Mouse (Mus musculus) erythroblast, embryonic 14.5 days (primary cell): Measurements from ENCODE around the gene Rpia. TPM values are rescaled to one million over a fixed set of nuclear protein-coding genes. Genes with fewer than 3 reads are reported as not detected.
"Not testable (repeated sequence)": the region's sequence is repeated elsewhere in the genome, so short reads cannot be mapped to it uniquely, and the experiment has no call there.

ENCODE experiments used
- H3K27me3 ChIP-seq: 2 replicates; pipeline ENCODE4 v1.6.1; 2012; ENCODE audit warnings: inconsistent platforms; ENCODE audit not compliant: control insufficient read depth
- H3K36me3 ChIP-seq: 2 replicates; pipeline ENCODE4 v1.6.1; 2012; ENCODE audit warnings: mild to moderate bottlenecking, inconsistent platforms; ENCODE audit not compliant: control insufficient read depth
- H3K4me1 ChIP-seq: 2 replicates; pipeline ENCODE4 v1.6.1; 2012; ENCODE audit warnings: inconsistent platforms; ENCODE audit not compliant: control insufficient read depth
- H3K4me3 ChIP-seq: replicated peaks from 2 replicates; pipeline ENCODE3; 2012; ENCODE audit warnings: moderate library complexity, mild to moderate bottlenecking, inconsistent platforms
- H3K9me3 ChIP-seq: 2 replicates; pipeline ENCODE4 v1.6.1; 2012; ENCODE audit warnings: low read length, inconsistent platforms, mixed read lengths; ENCODE audit not compliant: control insufficient read depth
- GATA1 ChIP-seq: IDR thresholded peaks from 2 replicates; pipeline ENCODE4 v1.6.1; 2012; ENCODE audit warnings: low read length, inconsistent platforms, mixed read lengths
- TAL1 ChIP-seq: IDR thresholded peaks from 3 replicates; pipeline ENCODE4 v1.6.1; 2012; ENCODE audit warnings: low read length, inconsistent platforms, mixed read lengths
- polyA plus RNA-seq: library from polyadenylated mRNA; stranded (reverse); fragments of >175 nt; gene quantifications from 2 replicates; pipeline ENCODE4 v1.2.3, GENCODE M21; 2012

Rpia gene
- 1.7 and 3.0 TPM in 2 replicates for polyA plus RNA-seq

GRCm38 (mm10) chr6:70791824-70792535 is at the start of gene Rpia:
Rpia (minus strand) TSS chr6:70792232.
- peaks cover 31% of the 10 kb centered on the region for H3K36me3 ChIP-seq
- peaks cover 84% of the 10 kb centered on the region for H3K4me1 ChIP-seq
- no peaks in the 10 kb centered on the region for H3K9me3 ChIP-seq
- H3K4me3 ChIP-seq = peak within 1 kb of the TSS; percentile 79
- TF ChIP-seq GATA1 = no peak
- no peak for TF ChIP-seq TAL1
- no peaks in the 10 kb centered on the region for H3K27me3 ChIP-seq

- TF ChIP-seq GATA1 = no peak
- no peak for TF ChIP-seq TAL1
- H3K9me3 ChIP-seq = no peaks in the 10 kb centered on the region
- H3K36me3 ChIP-seq = no peaks in the 10 kb centered on the region
- peaks cover 21% of the 10 kb centered on the region for H3K4me1 ChIP-seq
- no peak overlapping the region for H3K4me3 ChIP-seq
- no peaks in the 10 kb centered on the region for H3K27me3 ChIP-seq
Measured at GRCm38 (mm10) chr6:70840281-70840680, 48.2 kb upstream of the Rpia start.

DNA sequence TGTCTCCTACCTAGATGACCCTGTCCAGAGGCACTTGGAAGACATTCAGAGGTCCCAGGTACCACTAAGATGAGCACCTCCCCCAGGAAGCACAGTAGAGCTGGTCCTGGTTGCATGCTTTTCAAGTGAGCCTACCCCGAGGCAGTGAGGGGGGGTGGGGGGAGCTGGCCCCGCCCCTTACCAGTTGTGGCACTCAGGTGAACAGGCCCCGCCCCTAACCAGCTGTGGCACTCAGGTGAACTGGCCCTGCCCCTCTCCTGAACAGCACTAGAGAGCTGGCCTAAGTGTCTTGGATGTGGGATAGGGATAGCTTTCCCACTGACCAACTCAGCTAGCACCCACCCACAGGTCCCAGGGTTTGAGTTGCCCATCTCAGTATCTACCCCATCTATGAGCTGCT is 46.5 kb upstream of the Rpia start:
- Histone ChIP-seq H3K4me1 (peaks cover 12% of the 10 kb centered on the region), H3K9me3 (no peaks in the 10 kb centered on the region), H3K36me3 (no peaks in the 10 kb centered on the region), H3K27me3 (peaks cover 3% of the 10 kb centered on the region; the same call in 1 of the 2 replicates), H3K4me3 (no peak overlapping the region)
- TF ChIP-seq GATA1 (no peak), TAL1 (no peak)

DNA sequence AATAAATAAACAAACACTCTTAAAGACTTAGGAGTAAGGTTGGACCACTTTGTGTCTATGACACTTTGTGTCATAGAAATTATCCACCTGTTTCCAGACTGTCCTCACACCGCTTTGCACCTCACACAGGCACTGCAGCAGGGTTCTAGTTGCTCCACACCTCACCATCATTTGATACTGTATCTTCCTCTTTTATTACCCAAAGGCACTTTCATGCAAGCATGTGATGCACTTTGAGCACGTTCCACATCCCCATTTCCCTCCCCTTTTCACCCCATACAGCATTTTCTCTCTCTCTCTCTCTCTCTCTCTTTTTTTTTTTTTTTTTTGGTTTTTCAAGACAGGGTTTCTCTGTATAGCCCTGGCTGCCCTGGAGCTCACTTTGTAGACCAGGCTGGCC is 45.3 kb upstream of the Rpia start:
- no peaks in the 10 kb centered on the region for H3K36me3 ChIP-seq
- no peaks in the 10 kb centered on the region for H3K9me3 ChIP-seq
- no peak overlapping the region for H3K4me3 ChIP-seq
- no peak for TF ChIP-seq TAL1
- peaks cover 3% of the 10 kb centered on the region; the same call in 1 of the 2 replicates for H3K4me1 ChIP-seq
- peaks cover 3% of the 10 kb centered on the region; the same call in 1 of the 2 replicates for H3K27me3 ChIP-seq

DNA sequence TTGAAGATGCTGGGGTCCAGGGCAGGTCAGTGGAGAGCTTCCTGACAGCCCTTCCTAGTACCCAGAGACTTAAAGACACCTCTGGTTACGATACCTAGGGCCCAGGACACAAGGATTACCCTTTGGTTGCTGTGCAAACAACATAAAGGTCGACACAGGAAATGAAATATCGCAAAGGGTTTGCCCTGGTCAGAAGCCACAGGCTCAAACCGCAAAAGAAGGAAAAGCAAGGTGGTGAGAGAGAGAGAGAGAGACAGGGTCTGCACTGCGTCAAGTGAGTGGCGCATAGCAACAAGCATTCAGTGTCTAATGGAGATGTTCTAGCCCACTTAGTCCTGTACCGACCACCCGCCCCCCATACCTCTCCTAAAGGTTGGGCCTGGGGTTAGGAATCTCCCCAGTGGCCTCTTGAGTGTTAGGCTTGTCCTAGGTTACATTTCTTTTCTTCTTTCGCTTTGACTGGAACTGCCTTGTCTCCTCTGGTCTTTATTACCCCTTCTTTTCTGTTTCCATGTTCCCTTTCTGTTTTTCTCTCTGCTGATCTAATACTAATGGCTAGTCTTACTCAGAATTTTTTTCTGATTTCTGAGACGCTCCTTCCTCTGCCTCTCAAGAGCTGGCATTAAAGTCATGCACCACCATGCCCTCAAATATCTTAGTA is 39.3 kb upstream of the Rpia start:
- peaks cover 2% of the 10 kb centered on the region for H3K4me1 ChIP-seq
- H3K9me3 ChIP-seq = no peaks in the 10 kb centered on the region; the same call in 1 of the 2 replicates
- H3K4me3 ChIP-seq = no peak overlapping the region
- H3K27me3 ChIP-seq = peaks cover 3% of the 10 kb centered on the region; the same call in 1 of the 2 replicates
- no peaks in the 10 kb centered on the region for H3K36me3 ChIP-seq
- TF ChIP-seq TAL1 = no peak
- no peak for TF ChIP-seq GATA1

DNA sequence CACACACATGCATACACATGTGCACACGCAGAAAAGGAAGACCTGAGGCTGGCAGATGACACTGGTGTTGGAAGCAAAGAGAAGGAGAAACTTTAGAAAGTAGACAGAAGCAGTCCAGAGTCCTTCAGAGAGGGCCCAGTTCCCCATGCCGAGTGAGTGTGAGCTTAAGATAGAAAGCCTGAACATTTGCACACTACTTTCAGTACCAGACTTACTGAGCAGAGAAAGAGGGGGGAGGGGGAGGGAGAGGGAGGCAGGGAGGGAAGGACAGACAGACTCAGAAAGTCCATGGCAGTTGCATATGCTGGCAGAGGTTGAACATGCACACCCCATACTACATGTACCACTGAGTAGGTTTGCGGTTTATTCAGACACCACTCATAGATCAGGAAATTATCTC is 38.5 kb upstream of the Rpia start:
- TF ChIP-seq GATA1 = no peak
- no peak for TF ChIP-seq TAL1

DNA sequence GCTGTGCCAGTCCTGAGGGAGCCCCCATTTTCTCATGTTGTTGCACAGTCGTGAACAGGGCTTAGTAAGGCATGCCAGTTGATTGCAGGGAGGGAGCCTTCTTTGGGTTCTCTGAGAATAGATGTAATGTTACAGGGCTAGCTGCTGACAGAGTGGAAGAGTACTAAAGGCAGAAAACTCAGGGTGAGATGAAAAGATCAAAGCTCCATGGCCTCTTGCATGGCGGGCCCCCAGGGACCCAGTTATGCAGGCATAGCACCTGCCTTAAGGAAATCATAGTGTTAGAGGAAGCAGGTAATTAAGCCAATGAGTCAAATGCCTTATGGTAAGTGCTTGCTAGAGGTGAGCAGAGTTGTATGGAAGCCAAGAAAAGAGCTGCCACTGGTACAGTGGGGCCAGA is 37.4 kb upstream of the Rpia start:
- Histone ChIP-seq H3K9me3 (no peaks in the 10 kb centered on the region; the same call in 1 of the 2 replicates), H3K27me3 (peaks cover 3% of the 10 kb centered on the region; the same call in 1 of the 2 replicates), H3K4me1 (peaks cover 12% of the 10 kb centered on the region), H3K36me3 (no peaks in the 10 kb centered on the region), H3K4me3 (no peak overlapping the region)
- TF ChIP-seq GATA1 = no peak
- no peak for TF ChIP-seq TAL1

More for the DNA sequence above, 38.5 kb upstream of the Rpia start:
- Histone ChIP-seq H3K36me3 (no peaks in the 10 kb centered on the region), H3K27me3 (peaks cover 3% of the 10 kb centered on the region; the same call in 1 of the 2 replicates), H3K9me3 (no peaks in the 10 kb centered on the region; the same call in 1 of the 2 replicates), H3K4me1 (peaks cover 3% of the 10 kb centered on the region), H3K4me3 (no peak overlapping the region)

DNA sequence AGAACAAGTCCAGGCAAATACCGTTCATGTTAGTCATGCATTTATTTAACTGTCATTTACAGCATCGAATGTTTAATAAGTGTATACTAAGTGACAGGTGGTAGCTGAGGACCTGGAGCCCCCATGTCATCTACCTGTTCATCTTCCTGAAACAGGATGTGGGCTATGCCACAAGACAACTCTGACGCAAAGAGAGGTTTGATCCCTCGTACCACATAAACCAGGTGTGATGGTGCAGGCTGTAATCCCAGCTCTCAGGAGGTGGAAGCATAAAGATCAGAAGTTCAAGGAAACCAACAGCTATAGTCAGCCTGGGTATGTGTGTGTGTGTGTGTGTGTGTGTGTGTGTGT is 32.9 kb upstream of the Rpia start:
- peak overlapping the region; percentile 64 for H3K4me3 ChIP-seq
- no peak for TF ChIP-seq GATA1
- H3K4me1 ChIP-seq = peaks cover 36% of the 10 kb centered on the region
- H3K27me3 ChIP-seq = no peaks in the 10 kb centered on the region
- no peaks in the 10 kb centered on the region for H3K36me3 ChIP-seq
- no peaks in the 10 kb centered on the region; the same call in 1 of the 2 replicates for H3K9me3 ChIP-seq

- no peak for TF ChIP-seq TAL1
- no peak for TF ChIP-seq GATA1
- Histone ChIP-seq H3K4me3 (peak overlapping the region; percentile 64), H3K4me1 (peaks cover 36% of the 10 kb centered on the region), H3K9me3 (no peaks in the 10 kb centered on the region; the same call in 1 of the 2 replicates), H3K27me3 (no peaks in the 10 kb centered on the region), H3K36me3 (no peaks in the 10 kb centered on the region)
Measured at GRCm38 (mm10) chr6:70824085-70824986, 32.3 kb upstream of the Rpia start.

- H3K36me3 ChIP-seq, H3K4me3 ChIP-seq, H3K27me3 ChIP-seq, H3K9me3 ChIP-seq: not testable (repeated sequence)
- H3K4me1 ChIP-seq = peaks cover 36% of the 10 kb centered on the region
Measured at GRCm38 (mm10) chr6:70823277-70823676, 31.2 kb upstream of the Rpia start.
